Mouse (Mus musculus) cortical plate, adult 2 months (tissue): Measurements from ENCODE around the gene Kctd17. TPM values are rescaled to one million over a fixed set of nuclear protein-coding genes. Genes with fewer than 3 reads are reported as not detected.

Experiments used
- H3K27ac ChIP-seq: fragments of 200-500 bp; 2 replicates; pipeline ENCODE4 v1.5.1; 2012; ENCODE audit warnings: low read length, control low read depth, inconsistent platforms; ENCODE audit not compliant: insufficient read depth
- H3K4me1 ChIP-seq: fragments of 200-500 bp; 2 replicates; pipeline ENCODE4 v1.6.1; 2011; ENCODE audit warnings: low read length; ENCODE audit not compliant: control insufficient read depth, insufficient read depth
- H3K4me3 ChIP-seq: fragments of 200-500 bp; 2 replicates; pipeline ENCODE4 v1.5.1; 2011; ENCODE audit warnings: mild to moderate bottlenecking, low read length, control low read depth; ENCODE audit not compliant: insufficient read depth
- CTCF ChIP-seq: fragments of 200-500 bp; IDR thresholded peaks from 2 replicates; pipeline ENCODE4 v1.5.1; 2011; ENCODE audit warnings: mild to moderate bottlenecking, control low read depth, low read length; ENCODE audit not compliant: insufficient read depth; ENCODE audit errors: extremely low read depth
- POLR2A ChIP-seq: fragments of 200-500 bp; IDR thresholded peaks from 2 replicates; pipeline ENCODE4 v1.6.1; 2011; ENCODE audit warnings: mild to moderate bottlenecking, low read length, control low read depth; ENCODE audit not compliant: insufficient read depth; ENCODE audit errors: extremely low read depth
- polyA plus RNA-seq: library from polyadenylated mRNA; depleted of rRNA; stranded (reverse); fragments of >200 nt; gene quantifications from 2 replicates; pipeline ENCODE4 v1.2.3, GENCODE M21; 2012

The Kctd17 gene
- polyA plus RNA-seq, 1 experiment = 526 TPM

- no peak for TF ChIP-seq CTCF
- no peak for TF ChIP-seq POLR2A
- Histone ChIP-seq H3K27ac (peak overlapping the region; percentile 81), H3K4me1 (peaks cover 5% of the 10 kb centered on the region; the same call in 1 of the 2 replicates), H3K4me3 (no peak overlapping the region)
Measured at GRCm38 (mm10) chr15:78401345-78401744, 27.0 kb upstream of the Kctd17 start.

GRCm38 (mm10) chr15:78401921-78402320 lies 26.4 kb upstream of the Kctd17 start:
- no peak overlapping the region for H3K4me3 ChIP-seq
- peak overlapping the region; percentile 81 for H3K27ac ChIP-seq
- TF ChIP-seq CTCF (no peak), POLR2A (no peak)
- peaks cover 5% of the 10 kb centered on the region; the same call in 1 of the 2 replicates for H3K4me1 ChIP-seq

DNA sequence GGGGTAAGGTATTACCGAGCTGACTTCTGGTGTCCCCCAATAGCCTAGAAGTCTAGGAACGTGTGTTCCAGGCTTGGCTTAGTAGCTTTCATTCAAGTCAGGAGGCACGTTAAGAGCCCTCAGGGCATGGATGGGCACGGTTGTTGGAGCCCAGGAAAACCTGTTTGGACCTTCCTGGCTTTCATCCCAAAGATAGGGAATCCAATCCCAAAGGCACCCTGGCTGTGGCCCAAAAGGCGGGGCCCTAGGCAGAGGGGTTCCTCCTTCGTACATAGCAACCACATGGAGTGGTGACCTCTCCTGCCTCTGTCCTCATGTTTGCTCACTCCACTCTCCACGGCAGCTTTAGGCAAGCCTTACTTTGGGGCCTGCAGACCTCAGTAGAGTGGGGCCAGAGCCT lies 25.9 kb upstream of the Kctd17 start:
- Histone ChIP-seq H3K27ac (no peak overlapping the region), H3K4me3 (no peak overlapping the region), H3K4me1 (peaks cover 6% of the 10 kb centered on the region)
- TF ChIP-seq POLR2A = no peak
- TF ChIP-seq CTCF = no peak

DNA sequence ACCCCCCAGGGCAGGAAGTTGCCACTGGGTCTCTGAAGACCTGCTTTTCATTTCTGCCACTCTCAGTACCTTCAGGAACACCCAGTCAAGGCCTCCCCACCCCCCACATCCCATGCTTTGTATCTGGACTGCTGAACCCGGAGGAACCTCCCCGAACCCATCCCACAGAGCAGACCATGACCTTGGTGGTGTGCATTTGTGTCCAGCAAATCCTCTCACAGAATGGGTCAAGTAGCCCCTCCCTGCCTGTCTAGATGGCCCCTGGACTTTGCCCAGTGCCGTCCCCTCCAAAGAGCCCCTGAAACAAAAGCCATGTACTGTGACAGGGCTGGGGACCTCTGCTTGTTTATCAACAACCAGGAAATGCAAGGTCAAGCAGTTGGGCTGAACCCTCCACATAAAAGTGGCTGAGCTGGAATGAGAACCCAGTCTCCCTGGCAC lies 25.0 kb upstream of the Kctd17 start:
- peaks cover 6% of the 10 kb centered on the region for H3K4me1 ChIP-seq
- H3K4me3 ChIP-seq = no peak overlapping the region
- TF ChIP-seq POLR2A = no peak
- no peak for TF ChIP-seq CTCF
- H3K27ac ChIP-seq = peak overlapping the region; percentile 33; the same call in 1 of the 2 replicates

GRCm38 (mm10) chr15:78403896-78404295 lies 24.5 kb upstream of the Kctd17 start:
- Histone ChIP-seq H3K27ac (peak overlapping the region; percentile 33; the same call in 1 of the 2 replicates), H3K4me3 (no peak overlapping the region), H3K4me1 (peaks cover 6% of the 10 kb centered on the region)
- TF ChIP-seq CTCF (no peak), POLR2A (no peak)

DNA sequence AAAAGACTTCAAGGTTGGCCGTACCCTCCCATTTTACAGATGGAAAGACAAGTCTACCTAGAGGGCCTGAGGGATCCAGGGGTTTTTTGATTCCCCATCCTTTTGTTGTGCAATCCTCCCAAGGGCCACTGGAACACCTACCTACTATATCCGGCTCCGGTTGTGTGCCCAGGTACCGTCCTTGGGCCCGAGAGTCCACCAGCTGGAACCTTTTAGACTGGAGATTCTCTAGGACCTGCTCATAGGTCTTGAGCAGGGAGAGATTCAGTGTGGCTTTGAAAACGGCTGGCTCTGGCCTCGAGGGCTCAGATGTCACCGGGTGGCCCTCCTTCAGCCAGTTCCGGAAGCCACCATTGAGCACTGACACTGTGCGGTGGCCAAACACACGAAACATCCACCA lies 23.3 kb upstream of the Kctd17 start:
- Histone ChIP-seq H3K4me1 (peaks cover 6% of the 10 kb centered on the region), H3K27ac (peak overlapping the region; percentile 11; the same call in 1 of the 2 replicates)

GRCm38 (mm10) chr15:78405517-78406211 lies 22.7 kb upstream of the Kctd17 start, which contains the start of gene Tst:
Gene Tst, minus strand, starts transcription at chr15:78405907.
- H3K4me3 ChIP-seq = peak within 1 kb of the TSS; percentile 68
- H3K4me1 ChIP-seq = peaks cover 6% of the 10 kb centered on the region
- peak within 1 kb of the TSS; percentile 92 for H3K27ac ChIP-seq
- TF ChIP-seq POLR2A (no peak; the same call in 1 of the 2 replicates), CTCF (no peak)

More for the DNA sequence above, 23.3 kb upstream of the Kctd17 start:
- peak overlapping the region; percentile 68 for H3K4me3 ChIP-seq
- TF ChIP-seq POLR2A (no peak), CTCF (no peak)

DNA sequence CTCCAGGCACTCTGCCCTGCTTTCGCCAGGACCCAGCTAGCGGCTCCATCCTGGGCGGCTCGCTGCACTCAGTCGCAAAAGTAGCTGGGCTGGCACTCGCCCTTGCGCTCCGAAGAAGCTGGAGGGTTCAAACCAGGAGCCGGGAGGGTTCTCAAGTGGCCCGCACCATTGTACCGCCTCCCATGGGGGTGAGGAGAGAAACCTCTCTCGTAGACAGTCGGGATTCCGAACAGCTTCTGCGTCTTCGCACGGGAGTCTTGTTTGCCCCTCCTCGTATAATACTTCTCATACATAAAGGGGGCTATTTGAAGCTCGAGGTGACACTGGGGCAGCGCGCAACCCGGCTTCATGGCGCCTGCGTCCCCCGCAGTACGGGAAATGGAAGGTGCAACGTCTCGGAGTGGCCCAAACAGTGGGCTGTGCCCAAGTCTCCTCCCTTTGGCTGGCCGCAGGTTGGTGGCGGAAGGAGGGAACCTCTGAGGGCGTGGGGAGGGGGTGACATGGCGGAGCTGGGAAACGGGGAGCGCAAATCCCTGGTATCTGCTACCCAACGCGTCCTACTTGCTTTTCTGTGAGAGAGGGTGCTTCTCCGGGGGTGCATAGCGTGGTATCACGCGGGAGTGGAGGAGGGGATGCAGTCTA lies 21.9 kb upstream of the Kctd17 start, which contains the start of gene Mpst:
Mpst (plus strand) TSS at position 124 of the 642 bp plus-strand sequence.
- H3K4me3 ChIP-seq = peak within 1 kb of the TSS; percentile 68
- H3K27ac ChIP-seq = peak within 1 kb of the TSS; percentile 92
- TF ChIP-seq POLR2A (peak; percentile 86), CTCF (no peak)
- H3K4me1 ChIP-seq = peaks cover 6% of the 10 kb centered on the region

DNA sequence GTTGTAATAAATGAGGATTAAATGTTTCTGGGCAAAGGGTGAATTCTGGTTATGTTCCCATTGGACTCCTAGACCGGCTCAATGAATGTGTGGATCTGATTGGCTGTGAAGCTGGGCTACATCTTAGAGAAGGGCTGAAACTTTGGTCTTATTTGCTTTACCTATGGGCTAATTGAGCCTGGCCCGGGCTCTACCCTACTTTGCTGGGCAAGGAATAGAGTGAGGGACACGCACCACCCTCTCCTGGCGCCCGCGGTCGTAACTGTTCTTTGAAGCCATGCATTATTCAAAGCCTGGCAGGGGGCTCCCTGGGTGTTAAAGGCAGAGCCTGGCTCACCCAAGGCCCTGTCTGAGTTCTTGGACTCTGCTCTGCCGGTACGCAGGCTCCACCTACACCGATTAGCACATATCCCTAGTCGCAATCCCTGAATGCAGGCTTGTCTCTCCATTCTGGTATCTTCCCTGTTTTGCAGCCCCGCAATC lies 18.8 kb upstream of the Kctd17 start:
- H3K27ac ChIP-seq = no peak overlapping the region
- H3K4me3 ChIP-seq = no peak overlapping the region
- TF ChIP-seq POLR2A (no peak), CTCF (no peak)
- H3K4me1 ChIP-seq = peaks cover 3% of the 10 kb centered on the region

- no peak overlapping the region for H3K27ac ChIP-seq
- no peak overlapping the region for H3K4me3 ChIP-seq
- TF ChIP-seq POLR2A (no peak), CTCF (no peak)
- H3K4me1 ChIP-seq = no peaks in the 10 kb centered on the region
Measured at GRCm38 (mm10) chr15:78413083-78413718, 15.2 kb upstream of the Kctd17 start.

GRCm38 (mm10) chr15:78413719-78414117 lies 14.6 kb upstream of the Kctd17 start:
- Histone ChIP-seq H3K4me3 (no peak overlapping the region), H3K27ac (no peak overlapping the region), H3K4me1 (no peaks in the 10 kb centered on the region)
- no peak for TF ChIP-seq POLR2A
- TF ChIP-seq CTCF = no peak
